11 mouse cellular contexts compared by ENCODE assay signal in genomic region chr1:89570522-89571299, GRCm38 (mm10).
A peak's percentile ranks its signal among the peaks of the same experiment; 100 is the strongest.
DNase-seq lines count a peak whose midpoint lies in the region; ATAC-seq and TF ChIP-seq lines count a peak whose summit lies in the region.
"Had no signal": no experiment of that assay in that cellular context is flagged by ENCODE, and none has a peak within 500 bp of the region (broad histone marks: within the 10 kb centered on the region; RNA-seq: fewer than 3 reads in every experiment).

No protein-coding gene starts in this region.

- no peak overlapping the region for H3K27ac ChIP-seq in kidney, embryonic 15.5 days
- H3K27ac ChIP-seq in kidney, embryonic 14.5 days (ENCODE audit: low read depth, low read length), result no peak overlapping the region
- H3K27ac ChIP-seq: layer of hippocampus, adult 2 months had no signal

- no peak overlapping the region for H3K9ac ChIP-seq in kidney, embryonic 15.5 days
- H3K9ac ChIP-seq in kidney, embryonic 14.5 days (ENCODE audit: low read depth, low read length), result no peak overlapping the region

- 0 out of 2 replicates have a peak, but pooled peaks have one; percentile 13 for ATAC-seq in kidney, embryonic 15.5 days (replicated peaks; ENCODE audit: low FRiP score)
- no peak for ATAC-seq in kidney, embryonic 14.5 days (ENCODE audit: low FRiP score, low TSS enrichment)
- ATAC-seq in Patski, result peak; percentile 81
- ATAC-seq: lung, postnatal 0 days had no signal

- H3K4me2 ChIP-seq in kidney, embryonic 15.5 days, result no peak overlapping the region
- no peak overlapping the region for H3K4me2 ChIP-seq in kidney, embryonic 14.5 days (replicated peaks; ENCODE audit: low read depth, low read length)

- H3K9me3 ChIP-seq in kidney, embryonic 15.5 days (replicated peaks), result no peaks in the 10 kb centered on the region
- no peaks in the 10 kb centered on the region for H3K9me3 ChIP-seq in kidney, embryonic 14.5 days (ENCODE audit: control insufficient read depth, low read length)

- H3K27me3 ChIP-seq in kidney, embryonic 15.5 days, result no peaks in the 10 kb centered on the region
- H3K27me3 ChIP-seq in kidney, embryonic 14.5 days (ENCODE audit: control insufficient read depth, insufficient read depth, low read length), result no peaks in the 10 kb centered on the region
- no peaks in the 10 kb centered on the region for H3K27me3 ChIP-seq in Patski

- 50% methylated on average over 4 of the region's 4 CpGs for WGBS in kidney, embryonic 15.5 days
- 47% methylated on average over 4 of the region's 4 CpGs for WGBS in kidney, embryonic 14.5 days

- POLR2A ChIA-PET in Patski (lab: Charles Lee), result no interaction called here

- CTCF ChIA-PET in Patski (lab: Charles Lee), result no interaction called here

- intact Hi-C loops in gastrocnemius, postnatal 14 days (cut with DNase I; ENCODE audit: low total_unique reads), result no loop called here
- intact Hi-C loops in left cerebral cortex, postnatal 25 days (cut with DNase I), result no loop called here

- peak; percentile 86 for DNase-seq in Patski (ENCODE audit: low read depth, low spot score)
- DNase-seq in gastrocnemius, postnatal 14 days, result peak; percentile 59
- DNase-seq in kidney, postnatal 25 days, result peak; percentile 51 to 70
- DNase-seq in thymus, postnatal 0 days (ENCODE audit: low spot score), result no peak
- no peak for DNase-seq in embryo, embryonic 10.5 days (ENCODE audit: low spot score)
- DNase-seq in left cerebral cortex, postnatal 25 days (ENCODE audit: low spot score in 2 of 2), result no peak
- DNase-seq: thymus, postnatal 14 days had no signal

- no peak overlapping the region for H3K4me3 ChIP-seq in kidney, embryonic 15.5 days (replicated peaks)
- no peak overlapping the region for H3K4me3 ChIP-seq in kidney, embryonic 14.5 days (ENCODE audit: low read length)
- H3K4me3 ChIP-seq: layer of hippocampus, adult 2 months had no signal

- TF ChIP-seq CTCF in Patski (IDR thresholded peaks at IDR 0.05), result no peak

- H3K36me3 ChIP-seq in kidney, embryonic 15.5 days, result no peaks in the 10 kb centered on the region
- no peaks in the 10 kb centered on the region for H3K36me3 ChIP-seq in kidney, embryonic 14.5 days (ENCODE audit: control insufficient read depth, insufficient read depth, low read length)

- H3K4me1 ChIP-seq in kidney, embryonic 15.5 days, result peaks cover 62% of the 10 kb centered on the region
- peaks cover 41% of the 10 kb centered on the region for H3K4me1 ChIP-seq in kidney, embryonic 14.5 days (ENCODE audit: control insufficient read depth, insufficient read depth, low read length)

- in situ Hi-C loops in Patski (cut with MboI; ENCODE audit: low pct_unique_long_range_greater_than_20kb), result loop anchor here (5.0 to 10.0 kb wide), 2 partner anchors 38 to 696 kb away; no protein-coding TSS in a partner anchor

Comparison
In these comparisons a context has a peak if more than half of its experiments do, and no peak if none do; other contexts are left out.
1. DNase-seq: peak in Patski (single experiment), gastrocnemius, postnatal 14 days (single experiment) and kidney, postnatal 25 days (2 of 2); none in thymus, postnatal 0 days (single experiment), embryo, embryonic 10.5 days (single experiment) and left cerebral cortex, postnatal 25 days (0 of 2).